Mouse (Mus musculus) ES-E14 (cell line): ENCODE data around the gene Pam. TPM values are rescaled to one million over a fixed set of nuclear protein-coding genes. Genes with fewer than 3 reads are reported as not detected.
A peak's percentile ranks its signal among the peaks of the same experiment; 100 is the strongest.

Source experiments
- DNase-seq: peaks from one replicate; pipeline ENCODE4 v3.0.0-alpha.2; 2013; ENCODE audit warnings: low read depth, low spot score
- H3K27ac ChIP-seq: 2 replicates; pipeline ENCODE4 v1.5.1; 2012; ENCODE audit warnings: low read depth, mild to moderate bottlenecking, low read length, moderate library complexity, mixed read lengths; ENCODE audit not compliant: poor library complexity, insufficient read depth, severe bottlenecking
- H3K36me3 ChIP-seq: 2 replicates; pipeline ENCODE4 v1.6.1; 2012; ENCODE audit warnings: mild to moderate bottlenecking, low read length, moderate library complexity, mixed read lengths; ENCODE audit not compliant: control insufficient read depth, poor library complexity, insufficient read depth, severe bottlenecking
- H3K4me1 ChIP-seq, 2 experiments: fragments of 150-350 bp in 1 of 2; sonication (generic) in 1 of 2; 2 replicates each; pipeline ENCODE4 v1.6.1; 2012; ENCODE audit warnings: low read length in 2 of 2, mild to moderate bottlenecking in 1 of 2, mixed read lengths in 1 of 2; ENCODE audit not compliant: control insufficient read depth in 2 of 2, insufficient read depth in 2 of 2, poor library complexity in 1 of 2
- H3K4me3 ChIP-seq, 2 experiments: fragments of 150-350 bp in 1 of 2; sonication (generic) in 1 of 2; 2 replicates each; pipeline ENCODE4 v1.5.1; 2012; ENCODE audit warnings: low read length in 2 of 2, low read depth in 1 of 2, mild to moderate bottlenecking in 1 of 2, mixed read lengths in 1 of 2; ENCODE audit not compliant: insufficient read depth in 1 of 2, poor library complexity in 1 of 2, severe bottlenecking in 1 of 2
- H3K9ac ChIP-seq: 2 replicates; pipeline ENCODE4 v1.6.1; 2012; ENCODE audit warnings: low read depth, mild to moderate bottlenecking, low read length, mixed read lengths; ENCODE audit not compliant: poor library complexity, insufficient read depth, severe bottlenecking
- H3K9me3 ChIP-seq: fragments of 150-350 bp; sonication (generic); 2 replicates; pipeline ENCODE4 v1.6.1; 2012; ENCODE audit warnings: low read depth, mild to moderate bottlenecking, low read length; ENCODE audit not compliant: control insufficient read depth, insufficient read depth
- CHD2 ChIP-seq: IDR thresholded peaks from 2 replicates; pipeline ENCODE4 v1.6.1; 2014; ENCODE audit warnings: mild to moderate bottlenecking, low read depth, low read length, inconsistent platforms
- HCFC1 ChIP-seq: IDR thresholded peaks from 2 replicates; pipeline ENCODE4 v1.6.1; 2012; ENCODE audit warnings: low read length, inconsistent platforms, borderline replicate concordance; ENCODE audit not compliant: insufficient read depth
- MAFK ChIP-seq: IDR thresholded peaks from 2 replicates; pipeline ENCODE4 v1.6.1; 2014; ENCODE audit warnings: mild to moderate bottlenecking, low read depth, low read length, inconsistent platforms; ENCODE audit not compliant: insufficient read depth
- ZC3H11A ChIP-seq: IDR thresholded peaks from 2 replicates; pipeline ENCODE4 v1.6.1; 2012; ENCODE audit warnings: low read depth, mild to moderate bottlenecking, inconsistent platforms, low read length, borderline replicate concordance
- ZNF384 ChIP-seq: IDR thresholded peaks from 2 replicates; pipeline ENCODE4 v1.6.1; 2012; ENCODE audit warnings: low read depth, low read length, inconsistent platforms
- in situ Hi-C, 2 experiments: fragments of 600-800 bp; cut with MboI; formaldehyde crosslinking; loops; one replicate each; pipeline ENCODE4 v1.15.1; 2025; ENCODE audit warnings: low sequenced_read_pairs in 2 of 2, inconsistent platforms in 1 of 2; ENCODE audit not compliant: unreplicated experiment in 2 of 2
- total RNA-seq: library from RNA; depleted of rRNA; stranded (reverse); fragments of 300-350 nt; gene quantifications from 2 replicates; pipeline ENCODE4 v1.2.3, GENCODE M21; 2012

The Pam gene
- total RNA-seq, 1 experiment: 16.0 TPM

GRCm38 (mm10) chr1:97794110-97794509 lies 301.3 kb downstream of the Pam start:
- in situ Hi-C loops: no loop called here
- H3K27ac ChIP-seq: no peak overlapping the region
- TF ChIP-seq CHD2 (no peak), ZNF384 (no peak), MAFK (no peak), HCFC1 (no peak), ZC3H11A (no peak)
- DNase-seq: peak; percentile 33
- no peaks in the 10 kb centered on the region for H3K36me3 ChIP-seq
- no peaks in the 10 kb centered on the region for H3K9me3 ChIP-seq
- H3K9ac ChIP-seq: no peak overlapping the region
- no peak overlapping the region for H3K4me3 ChIP-seq
- H3K4me1 ChIP-seq: 0 out of 4 replicates have a peak, but pooled peaks cover 0 to 1% of the 10 kb centered on the region in 2 experiments

GRCm38 (mm10) chr1:97788490-97788889 lies 307.0 kb downstream of the Pam start:
- in situ Hi-C loops: no loop called here
- no peak overlapping the region for H3K4me3 ChIP-seq
- no peak for TF ChIP-seq MAFK
- TF ChIP-seq HCFC1: no peak
- no peak for TF ChIP-seq ZC3H11A
- no peak for TF ChIP-seq ZNF384
- TF ChIP-seq CHD2: no peak
- no peak for DNase-seq
- H3K27ac ChIP-seq: no peak overlapping the region
- H3K36me3 ChIP-seq: no peaks in the 10 kb centered on the region
- H3K9ac ChIP-seq: no peak overlapping the region
- no peaks in the 10 kb centered on the region for H3K4me1 ChIP-seq
- H3K9me3 ChIP-seq: no peaks in the 10 kb centered on the region

DNA sequence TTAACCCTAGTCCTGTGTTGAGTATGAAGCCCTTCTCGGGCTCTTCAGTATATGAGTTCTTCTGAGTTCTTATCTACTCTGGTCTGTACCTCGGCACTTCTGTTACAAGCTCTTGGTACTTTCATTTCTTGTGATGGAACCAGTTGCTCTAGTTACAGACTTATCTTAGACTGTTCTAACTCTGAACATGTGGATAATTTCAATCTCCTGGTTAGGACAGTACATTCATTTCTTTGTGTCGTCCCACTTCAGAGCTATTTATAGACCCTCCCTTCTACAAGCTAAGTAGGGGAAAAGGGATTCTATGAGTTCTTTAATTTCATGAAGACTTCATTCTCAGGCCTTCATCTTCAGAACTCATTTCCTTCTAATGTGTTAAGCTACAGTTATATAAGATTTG lies 307.8 kb downstream of the Pam start:
- Histone ChIP-seq H3K27ac (no peak overlapping the region), H3K36me3 (no peaks in the 10 kb centered on the region), H3K9ac (no peak overlapping the region), H3K4me3 (no peak overlapping the region), H3K9me3 (no peaks in the 10 kb centered on the region), H3K4me1 (no peaks in the 10 kb centered on the region)
- no peak for TF ChIP-seq ZC3H11A
- no peak for TF ChIP-seq MAFK
- in situ Hi-C loops: no loop called here
- no peak for DNase-seq

DNA sequence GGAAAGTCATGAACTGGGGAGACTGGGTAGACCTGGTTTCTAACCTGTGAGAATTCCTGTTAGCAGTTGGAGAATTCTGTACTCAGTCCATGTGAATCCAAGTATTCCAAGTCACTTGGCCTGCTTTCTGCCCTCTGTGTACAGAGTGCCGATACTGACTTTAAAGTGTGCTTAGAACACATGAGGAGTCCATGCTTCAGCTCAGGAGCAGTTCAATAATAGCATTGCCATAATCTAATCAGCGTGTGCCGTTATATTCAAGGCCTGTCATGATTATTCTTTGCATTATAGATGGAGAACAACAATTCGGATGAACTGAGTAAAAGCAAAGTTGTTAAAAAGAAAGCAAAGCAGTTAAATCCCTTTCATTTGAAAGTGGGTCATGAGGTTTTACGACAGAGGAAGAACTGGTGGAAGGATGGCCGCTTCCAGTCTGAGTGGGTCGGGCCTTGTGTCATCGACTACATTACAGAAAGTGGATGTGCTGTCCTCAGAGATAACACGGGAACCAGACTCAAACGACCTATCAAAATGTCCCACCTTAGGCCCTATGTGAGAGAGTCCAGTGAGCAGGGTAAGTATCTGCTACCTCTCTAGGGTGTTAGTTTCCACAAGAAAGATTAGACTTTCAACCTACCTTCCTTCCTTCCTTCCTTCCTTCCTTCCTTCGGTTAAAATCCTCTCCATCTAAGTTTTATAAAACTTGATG lies 309.6 kb downstream of the Pam start:
- Histone ChIP-seq H3K9ac (no peak overlapping the region), H3K36me3 (no peaks in the 10 kb centered on the region), H3K27ac (no peak overlapping the region), H3K4me3 (no peak overlapping the region), H3K9me3 (no peaks in the 10 kb centered on the region), H3K4me1 (no peaks in the 10 kb centered on the region)
- DNase-seq: no peak
- in situ Hi-C loops: no loop called here
- TF ChIP-seq MAFK (no peak), HCFC1 (no peak), CHD2 (no peak)

DNA sequence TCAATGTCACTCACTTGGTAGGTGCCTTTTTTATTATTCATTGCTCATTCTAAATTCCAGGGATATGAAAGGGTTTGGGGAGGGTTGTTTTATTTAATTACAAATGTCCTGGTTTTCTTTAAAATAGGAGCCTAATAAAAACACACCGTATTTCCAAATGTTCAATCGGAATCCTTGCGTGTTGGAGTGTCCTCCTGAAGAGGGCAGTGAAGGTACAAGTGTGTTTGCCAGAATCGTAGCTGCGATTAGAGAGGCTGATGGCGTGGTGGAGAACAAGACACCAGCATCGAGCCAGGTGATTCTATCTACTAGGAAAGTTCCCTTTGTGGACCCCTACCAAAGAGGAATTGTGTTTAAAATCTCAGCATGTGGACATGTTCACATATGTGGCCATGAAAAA lies 310.5 kb downstream of the Pam start:
- TF ChIP-seq HCFC1 (no peak), CHD2 (no peak), ZC3H11A (no peak)
- in situ Hi-C loops: no loop called here
- Histone ChIP-seq H3K9me3 (no peaks in the 10 kb centered on the region), H3K27ac (no peak overlapping the region), H3K36me3 (no peaks in the 10 kb centered on the region), H3K4me1 (no peaks in the 10 kb centered on the region), H3K9ac (no peak overlapping the region), H3K4me3 (no peak overlapping the region)
- no peak for DNase-seq
